Mouse (Mus musculus): ENCODE measurements at regions not wholly inside any gene's neighbourhood (a gene's known extent, or its start where the extent isn't known, plus 50 kb on each side); places are given as distances from the start of the nearest gene placed in this dataset.
"Not testable (repeated sequence)": the region's sequence is repeated elsewhere in the genome, so short reads cannot be mapped to it uniquely, and the experiment has no call there.

DNA sequence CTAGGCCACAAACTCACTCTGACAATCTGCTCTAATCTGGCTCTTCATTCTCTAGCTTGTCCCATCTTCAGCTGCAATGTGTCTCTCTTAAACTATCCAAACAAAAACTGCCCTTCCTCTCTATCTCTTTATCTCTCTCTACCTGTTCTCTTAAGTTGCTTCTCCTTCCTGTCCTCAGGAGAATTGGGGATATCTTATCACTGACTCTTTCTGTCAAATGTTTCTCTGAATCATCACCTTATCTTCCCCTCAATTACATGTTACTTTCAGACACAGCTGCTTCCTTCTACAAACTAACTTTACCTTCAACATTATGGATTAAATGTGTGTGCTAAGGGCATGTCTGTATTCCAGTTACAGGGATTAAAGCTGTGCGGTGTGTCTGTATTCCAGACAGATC, 671.4 kb downstream of the Pla2g4a start:
- 93% methylated on average over 1 of the region's 1 CpGs for WGBS
- H3K4me2 ChIP-seq, result no peak overlapping the region
- H3K9ac ChIP-seq, result no peak overlapping the region
- H3K27me3 ChIP-seq, result no peaks in the 10 kb centered on the region
- H3K4me1 ChIP-seq, result no peaks in the 10 kb centered on the region
- ATAC-seq (ENCODE audit: insufficient number of reproducible peaks, insufficient read depth, low FRiP score, low TSS enrichment, low read depth), result no peak
- H3K4me3 ChIP-seq, result no peak overlapping the region
- H3K9me3 ChIP-seq, result no peaks in the 10 kb centered on the region
- H3K36me3 ChIP-seq, result no peaks in the 10 kb centered on the region
- H3K27ac ChIP-seq, result no peak overlapping the region

DNA sequence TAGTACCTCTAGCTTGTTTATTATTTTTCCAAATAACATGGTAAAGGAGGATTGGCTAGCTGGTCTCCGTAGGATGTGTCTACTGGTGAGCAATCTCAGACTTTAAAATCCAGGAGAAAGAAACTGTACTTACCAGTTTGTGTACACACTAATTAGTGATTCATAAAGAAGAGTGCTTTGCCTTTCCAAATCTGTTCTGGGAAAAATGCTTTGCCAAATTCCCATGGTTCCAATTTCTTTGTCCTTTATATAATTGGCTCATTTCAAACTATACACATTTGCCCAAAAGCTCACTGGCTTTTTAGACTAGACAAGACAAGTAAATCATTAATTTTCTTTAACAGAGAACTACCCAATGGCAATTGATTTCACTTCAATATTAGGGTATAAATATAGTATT, 686.2 kb downstream of the Pla2g4a start:
- Histone ChIP-seq H3K36me3 (no peaks in the 10 kb centered on the region), H3K4me3 (no peak overlapping the region), H3K9ac (no peak overlapping the region), H3K4me2 (no peak overlapping the region), H3K9me3 (no peaks in the 10 kb centered on the region), H3K27me3 (no peaks in the 10 kb centered on the region), H3K27ac (no peak overlapping the region), H3K4me1 (no peaks in the 10 kb centered on the region)
- WGBS, result 86% methylated on average over 1 of the region's 1 CpGs
- ATAC-seq (ENCODE audit: insufficient number of reproducible peaks, insufficient read depth, low FRiP score, low TSS enrichment, low read depth), result no peak

DNA sequence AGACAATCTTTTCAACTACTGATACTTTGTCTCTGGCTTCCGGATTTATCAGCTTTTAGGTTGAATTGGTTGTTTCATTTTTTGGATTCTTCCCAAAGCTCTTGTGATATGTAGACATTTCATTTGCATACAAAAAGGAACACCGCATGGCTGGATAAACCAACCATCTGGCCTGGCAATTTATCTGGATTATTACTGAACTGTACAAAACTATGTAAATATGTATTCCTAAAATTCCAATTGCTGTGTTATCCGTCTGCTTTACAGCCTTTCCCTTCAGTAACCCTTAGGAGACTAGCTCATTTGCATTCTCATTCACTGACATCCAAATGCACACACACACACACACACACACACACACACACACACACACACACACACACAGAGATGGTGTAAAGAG, 704.2 kb downstream of the Pla2g4a start:
- H3K36me3 ChIP-seq, result no peaks in the 10 kb centered on the region

DNA sequence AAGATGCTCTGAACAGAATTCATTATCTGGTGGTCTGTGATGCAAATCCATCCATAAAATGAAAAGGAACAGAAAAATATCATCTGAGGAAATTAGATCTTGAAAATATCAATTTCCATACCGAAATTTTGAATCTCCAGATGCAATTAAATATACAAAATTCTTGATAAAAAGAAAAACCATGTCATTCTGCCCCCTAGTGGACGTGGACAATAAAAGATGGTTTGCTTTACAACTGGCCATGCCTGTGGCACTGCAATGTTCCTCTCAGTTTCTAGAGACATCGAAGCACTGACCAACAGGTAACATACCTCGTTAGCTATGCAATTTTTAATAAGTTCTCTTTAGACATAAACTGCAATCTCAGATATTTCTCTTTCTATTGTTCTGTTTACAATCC, 706.9 kb downstream of the Pla2g4a start:
- no peak for ATAC-seq (ENCODE audit: insufficient number of reproducible peaks, insufficient read depth, low FRiP score, low TSS enrichment, low read depth)
- no peak overlapping the region for H3K4me3 ChIP-seq
- H3K9me3 ChIP-seq, result no peaks in the 10 kb centered on the region
- no peaks in the 10 kb centered on the region for H3K27me3 ChIP-seq
- no peak overlapping the region for H3K4me2 ChIP-seq
- H3K36me3 ChIP-seq, result no peaks in the 10 kb centered on the region
- H3K4me1 ChIP-seq, result no peaks in the 10 kb centered on the region
- no peak overlapping the region for H3K27ac ChIP-seq
- WGBS, result 45% methylated on average over 4 of the region's 4 CpGs
- no peak overlapping the region for H3K9ac ChIP-seq

More for the DNA sequence above, 704.2 kb downstream of the Pla2g4a start:
- Histone ChIP-seq H3K27me3 (no peaks in the 10 kb centered on the region), H3K27ac (no peak overlapping the region), H3K4me2 (no peak overlapping the region), H3K4me1 (no peaks in the 10 kb centered on the region), H3K4me3 (no peak overlapping the region), H3K9me3 (no peaks in the 10 kb centered on the region), H3K9ac (no peak overlapping the region)
- ATAC-seq (ENCODE audit: insufficient number of reproducible peaks, insufficient read depth, low FRiP score, low TSS enrichment, low read depth), result no peak
- 84% methylated on average over 3 of the region's 3 CpGs for WGBS

DNA sequence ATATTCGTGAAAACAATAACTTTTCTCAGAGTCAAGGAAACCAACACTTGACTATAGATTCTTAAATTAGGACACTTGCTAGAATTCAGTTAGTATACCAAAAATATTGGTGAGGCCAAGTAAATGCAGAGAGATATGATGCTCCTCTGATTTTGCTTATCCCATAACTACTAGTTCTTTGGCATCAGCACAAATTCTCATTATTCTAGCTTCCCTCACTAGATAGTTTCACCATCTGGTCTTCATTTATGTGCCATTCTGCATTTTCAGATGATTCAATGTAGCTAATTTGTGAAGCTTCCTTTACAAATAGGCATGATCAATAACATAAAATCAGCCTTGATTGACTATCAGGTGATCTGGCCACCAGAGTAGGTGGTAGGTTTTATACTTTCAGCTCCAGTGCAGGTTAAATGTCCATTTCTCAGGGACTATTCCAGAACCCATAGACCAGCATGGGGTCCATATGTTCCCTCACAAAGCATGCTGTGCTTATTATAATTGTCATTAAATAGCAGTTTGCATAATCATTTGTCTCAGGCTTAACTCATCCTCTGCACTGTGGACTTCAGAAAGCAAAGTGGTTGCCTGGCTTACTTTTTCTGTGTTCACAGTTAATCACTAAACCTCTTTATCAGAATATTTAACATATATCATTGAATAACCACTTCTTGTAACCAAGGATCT, 722.6 kb downstream of the Pla2g4a start:
- Histone ChIP-seq H3K27ac (no peak overlapping the region), H3K4me3 (no peak overlapping the region), H3K27me3 (no peaks in the 10 kb centered on the region), H3K36me3 (no peaks in the 10 kb centered on the region), H3K4me1 (no peaks in the 10 kb centered on the region), H3K9ac (no peak overlapping the region), H3K9me3 (no peaks in the 10 kb centered on the region), H3K4me2 (no peak overlapping the region)
- no peak for ATAC-seq (ENCODE audit: insufficient number of reproducible peaks, insufficient read depth, low FRiP score, low TSS enrichment, low read depth)
- WGBS, result 68% methylated on average over 1 of the region's 1 CpGs

DNA sequence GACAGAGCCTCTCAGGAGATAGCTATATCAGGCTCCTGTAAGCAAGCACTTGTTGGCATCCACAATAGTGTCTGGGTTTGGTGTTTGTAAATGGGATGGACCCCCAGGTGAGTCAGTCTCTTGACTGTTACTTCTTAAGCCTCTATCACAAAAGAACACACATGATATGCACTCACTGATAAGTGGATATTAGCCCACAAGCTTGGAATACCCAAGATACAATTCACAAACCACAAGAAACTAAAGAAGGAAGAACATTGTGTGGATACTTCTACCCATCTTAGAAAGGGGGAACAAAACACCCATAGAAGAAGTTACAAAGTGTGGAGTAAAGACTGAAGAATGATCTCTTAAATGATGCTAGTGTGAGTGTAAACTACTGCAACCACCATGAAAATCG, 733.9 kb downstream of the Pla2g4a start:
- 86% methylated on average over 1 of the region's 1 CpGs for WGBS
- H3K4me2 ChIP-seq; ATAC-seq (ENCODE audit: insufficient number of reproducible peaks, insufficient read depth, low FRiP score, low TSS enrichment, low read depth): not testable (repeated sequence)

DNA sequence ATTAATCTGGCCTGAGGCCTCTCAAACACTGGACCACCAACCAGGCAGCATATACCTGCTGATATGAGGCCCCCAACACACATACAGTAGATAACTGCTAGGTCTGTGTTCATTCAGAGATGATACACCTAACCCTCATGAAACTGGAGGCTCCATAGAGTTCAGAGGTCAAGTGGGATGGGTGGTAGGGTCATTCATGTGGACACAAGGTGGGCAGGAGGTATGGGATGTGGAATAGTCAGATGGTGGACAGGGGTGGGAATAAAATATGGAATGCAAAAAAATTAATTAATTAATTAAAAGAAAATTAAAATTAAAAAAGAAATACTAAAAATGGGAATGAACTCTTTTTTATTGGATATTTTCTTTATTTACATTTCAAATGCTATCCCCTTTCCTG, 734.7 kb downstream of the Pla2g4a start:
- Histone ChIP-seq H3K9me3 (no peaks in the 10 kb centered on the region), H3K4me3 (no peak overlapping the region), H3K9ac (no peak overlapping the region), H3K4me2 (no peak overlapping the region), H3K27me3 (no peaks in the 10 kb centered on the region), H3K27ac (no peak overlapping the region), H3K36me3 (no peaks in the 10 kb centered on the region), H3K4me1 (no peaks in the 10 kb centered on the region)
- ATAC-seq (ENCODE audit: insufficient number of reproducible peaks, insufficient read depth, low FRiP score, low TSS enrichment, low read depth), result 0 out of 2 replicates have a peak, but pooled peaks have one; percentile 20

More for the DNA sequence above, 733.9 kb downstream of the Pla2g4a start:
- H3K27me3 ChIP-seq, H3K9ac ChIP-seq, H3K4me1 ChIP-seq, H3K4me3 ChIP-seq, H3K36me3 ChIP-seq, H3K9me3 ChIP-seq, H3K27ac ChIP-seq: not testable (repeated sequence)

DNA sequence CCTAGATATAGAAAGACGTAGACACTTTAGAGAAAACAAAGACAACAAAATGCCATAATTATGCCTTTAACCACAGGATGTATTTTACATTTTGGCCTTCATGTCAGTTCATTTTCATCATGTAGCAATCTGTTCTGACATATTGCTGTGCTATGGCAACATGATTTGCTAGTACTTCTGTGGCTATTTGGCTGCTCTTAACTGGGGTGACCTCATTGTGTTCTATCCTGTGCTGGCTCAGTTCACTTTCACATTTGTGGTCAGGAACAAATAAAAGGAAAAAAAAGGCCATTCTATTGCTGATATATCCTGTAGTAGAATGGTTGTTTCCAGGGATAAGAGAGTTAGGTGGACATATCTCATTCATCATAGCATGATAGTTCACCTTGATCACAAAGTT, 758.5 kb downstream of the Pla2g4a start:
- H3K4me1 ChIP-seq, result no peaks in the 10 kb centered on the region
- H3K9ac ChIP-seq, result no peak overlapping the region
- H3K4me3 ChIP-seq, result no peak overlapping the region
- no peaks in the 10 kb centered on the region for H3K27me3 ChIP-seq
- no peaks in the 10 kb centered on the region for H3K36me3 ChIP-seq
- WGBS, result 82% methylated on average over 1 of the region's 1 CpGs
- no peak overlapping the region for H3K4me2 ChIP-seq
- no peaks in the 10 kb centered on the region for H3K9me3 ChIP-seq
- ATAC-seq (ENCODE audit: insufficient number of reproducible peaks, insufficient read depth, low FRiP score, low TSS enrichment, low read depth), result no peak
- H3K27ac ChIP-seq, result no peak overlapping the region

DNA sequence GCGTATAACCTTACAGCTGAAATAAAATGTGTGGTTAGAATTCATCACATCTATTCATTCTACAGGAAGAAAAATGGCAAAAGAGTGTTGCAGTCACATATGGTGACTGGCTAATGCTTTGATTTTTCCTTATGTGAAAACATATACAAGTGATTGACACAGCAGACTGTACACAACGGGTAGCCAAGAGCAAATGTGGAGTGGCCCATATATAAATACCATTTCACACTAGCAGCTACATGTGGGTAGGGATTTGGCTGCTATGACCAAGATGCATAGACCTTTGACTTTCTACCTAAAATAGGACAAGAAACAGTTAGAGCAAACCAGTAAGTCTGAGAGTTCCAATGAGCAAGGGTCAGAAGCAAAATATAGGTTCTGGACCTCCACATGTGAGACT, 761.8 kb downstream of the Pla2g4a start:
- WGBS, result 85% methylated on average over 2 of the region's 2 CpGs
- H3K4me2 ChIP-seq, result no peak overlapping the region

DNA sequence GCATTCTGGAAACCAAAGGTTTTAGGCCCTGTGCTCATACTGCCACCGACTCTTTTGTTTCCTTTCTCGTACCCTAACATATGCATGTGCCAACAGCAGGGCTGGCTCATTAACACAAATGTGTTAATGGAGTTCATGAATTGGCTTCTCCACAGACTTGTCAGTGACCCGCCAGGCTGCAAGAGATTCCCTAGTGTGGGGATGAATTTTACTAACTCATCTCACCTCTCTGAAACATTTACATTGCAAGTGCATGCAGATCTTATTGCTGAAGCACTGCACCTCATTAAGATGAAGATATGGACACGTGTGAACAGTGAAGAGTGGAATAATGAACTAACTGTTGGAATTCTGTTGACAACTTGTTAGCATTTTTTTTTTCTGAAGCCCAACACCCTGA, 762.2 kb downstream of the Pla2g4a start:
- no peak overlapping the region for H3K4me3 ChIP-seq
- H3K27me3 ChIP-seq, result no peaks in the 10 kb centered on the region
- no peaks in the 10 kb centered on the region for H3K9me3 ChIP-seq
- no peak for ATAC-seq (ENCODE audit: insufficient number of reproducible peaks, insufficient read depth, low FRiP score, low TSS enrichment, low read depth)
- no peak overlapping the region for H3K27ac ChIP-seq
- no peak overlapping the region for H3K9ac ChIP-seq
- WGBS, result 79% methylated on average over 4 of the region's 4 CpGs
- H3K36me3 ChIP-seq, result no peaks in the 10 kb centered on the region
- no peak overlapping the region for H3K4me2 ChIP-seq
- no peaks in the 10 kb centered on the region for H3K4me1 ChIP-seq

More for the DNA sequence above, 761.8 kb downstream of the Pla2g4a start:
- no peak overlapping the region for H3K9ac ChIP-seq
- no peak overlapping the region for H3K27ac ChIP-seq
- no peaks in the 10 kb centered on the region for H3K4me1 ChIP-seq
- H3K27me3 ChIP-seq, result no peaks in the 10 kb centered on the region
- H3K36me3 ChIP-seq, result no peaks in the 10 kb centered on the region
- no peak overlapping the region for H3K4me3 ChIP-seq
- ATAC-seq (ENCODE audit: insufficient number of reproducible peaks, insufficient read depth, low FRiP score, low TSS enrichment, low read depth), result no peak
- H3K9me3 ChIP-seq, result no peaks in the 10 kb centered on the region

All from embryonic facial prominence, embryonic 13.5 days (tissue).